Mouse (Mus musculus) MEL (cell line): ENCODE results near the gene Arrb1. TPM values are rescaled to one million over a fixed set of nuclear protein-coding genes. Genes with fewer than 3 reads are reported as not detected.
A peak's percentile ranks its signal among the peaks of the same experiment; 100 is the strongest.

ENCODE experiments used
- DNase-seq: peaks from one replicate; pipeline ENCODE4 v3.0.0; 2011; ENCODE audit warnings: low read depth, low spot score
- H3K27ac ChIP-seq: 2 replicates; pipeline ENCODE4 v1.5.1; 2012; ENCODE audit warnings: low read depth, mild to moderate bottlenecking, control low read depth, low read length, moderate library complexity; ENCODE audit not compliant: control insufficient read depth
- H3K27me3 ChIP-seq, 2 experiments: fragments of 150-350 bp in 1 of 2; sonication (generic) in 1 of 2; 2 replicates each; pipeline ENCODE4 v1.6.1; 2012; ENCODE audit warnings: low read length in 2 of 2, mild to moderate bottlenecking in 2 of 2, improper control_type of control experiment in 1 of 2, moderate library complexity in 1 of 2; ENCODE audit not compliant: insufficient read depth in 2 of 2, control insufficient read depth in 1 of 2
- H3K36me3 ChIP-seq, 2 experiments: 2 replicates each; pipeline ENCODE4 v1.6.1; 2012 to 2014; ENCODE audit warnings: low read length in 2 of 2, improper control_type of control experiment in 1 of 2, inconsistent platforms in 1 of 2, mild to moderate bottlenecking in 1 of 2; ENCODE audit not compliant: insufficient read depth in 2 of 2, control insufficient read depth in 1 of 2
- H3K4me1 ChIP-seq, 2 experiments: fragments of 150-350 bp in 1 of 2; sonication (generic) in 1 of 2; 2 replicates each; pipeline ENCODE4 v1.6.1; 2012; ENCODE audit warnings: low read length in 2 of 2, improper control_type of control experiment in 1 of 2, mild to moderate bottlenecking in 1 of 2; ENCODE audit not compliant: insufficient read depth in 2 of 2, control insufficient read depth in 1 of 2
- H3K4me3 ChIP-seq, 2 experiments: fragments of 150-350 bp in 1 of 2; sonication (generic) in 1 of 2; 2 replicates each; pipeline ENCODE4 v1.5.1; 2012; ENCODE audit warnings: low read depth in 2 of 2, low read length in 2 of 2, mild to moderate bottlenecking in 2 of 2, moderate library complexity in 2 of 2, control low read depth in 1 of 2, improper control_type of control experiment in 1 of 2; ENCODE audit not compliant: control insufficient read depth in 1 of 2, insufficient read depth in 1 of 2
- H3K79me2 ChIP-seq: 2 replicates; pipeline ENCODE4 v1.6.1; 2012; ENCODE audit warnings: mild to moderate bottlenecking, low read length, moderate library complexity; ENCODE audit not compliant: control insufficient read depth, poor library complexity, insufficient read depth
- H3K9ac ChIP-seq: 2 replicates; pipeline ENCODE4 v1.6.1; 2012; ENCODE audit warnings: low read depth, mild to moderate bottlenecking, control low read depth, low read length, moderate library complexity; ENCODE audit not compliant: control insufficient read depth, poor library complexity, severe bottlenecking
- H3K9me3 ChIP-seq: fragments of 150-350 bp; sonication (generic); replicated peaks from 2 replicates; pipeline ENCODE4 v1.6.1; 2012; ENCODE audit warnings: mild to moderate bottlenecking, low read length, improper control_type of control experiment, moderate library complexity; ENCODE audit not compliant: insufficient read depth
- BHLHE40 ChIP-seq: IDR thresholded peaks from 2 replicates; pipeline ENCODE4 v1.6.1; 2012; ENCODE audit warnings: low read depth, mild to moderate bottlenecking, inconsistent platforms, low read length, improper control_type of control experiment, borderline replicate concordance
- CHD1 ChIP-seq: IDR thresholded peaks from 2 replicates; pipeline ENCODE4 v1.6.1; 2012; ENCODE audit warnings: low read depth, mild to moderate bottlenecking, inconsistent platforms, low read length, improper control_type of control experiment
- ETS1 ChIP-seq: IDR thresholded peaks from 2 replicates; pipeline ENCODE4 v1.6.1; 2012; ENCODE audit warnings: low read depth, mild to moderate bottlenecking, inconsistent platforms, low read length, improper control_type of control experiment, moderate library complexity
- JUND ChIP-seq: IDR thresholded peaks from 2 replicates; pipeline ENCODE4 v1.6.1; 2011; ENCODE audit warnings: low read depth, mild to moderate bottlenecking, improper control_type of control experiment, low read length
- MAFK ChIP-seq: IDR thresholded peaks from 2 replicates; pipeline ENCODE4 v1.6.1; 2011; ENCODE audit warnings: low read depth, mild to moderate bottlenecking, low read length, improper control_type of control experiment, borderline replicate concordance
- MAZ ChIP-seq: IDR thresholded peaks from 2 replicates; pipeline ENCODE4 v1.6.1; 2012; ENCODE audit warnings: low read depth, mild to moderate bottlenecking, inconsistent platforms, low read length, improper control_type of control experiment
- MEF2A ChIP-seq: IDR thresholded peaks from 2 replicates; pipeline ENCODE4 v1.6.1; 2014; ENCODE audit warnings: low read depth, mild to moderate bottlenecking, inconsistent platforms, low read length, improper control_type of control experiment; ENCODE audit not compliant: poor library complexity, insufficient replicate concordance, severe bottlenecking; ENCODE audit errors: extremely low read depth
- MYC ChIP-seq: IDR thresholded peaks from 2 replicates; pipeline ENCODE4 v1.6.1; 2011; ENCODE audit warnings: low read depth, mild to moderate bottlenecking, low read length, improper control_type of control experiment, moderate library complexity
- NELFE ChIP-seq: IDR thresholded peaks from 2 replicates; pipeline ENCODE4 v1.6.1; 2011; ENCODE audit warnings: low read depth, low read length, improper control_type of control experiment
- POLR2A ChIP-seq, 2 experiments: IDR thresholded peaks; 2 replicates each; pipeline ENCODE4 v1.6.1; 2011 to 2012; ENCODE audit warnings: low read length in 2 of 2, mild to moderate bottlenecking in 2 of 2, control low read depth in 1 of 2, improper control_type of control experiment in 1 of 2, low read depth in 1 of 2, moderate library complexity in 1 of 2; ENCODE audit not compliant: control insufficient read depth in 1 of 2, insufficient read depth in 1 of 2, poor library complexity in 1 of 2
- RAD21 ChIP-seq: IDR thresholded peaks from 2 replicates; pipeline ENCODE4 v1.6.1; 2011; ENCODE audit warnings: mild to moderate bottlenecking, low read depth, low read length, improper control_type of control experiment
- RCOR1 ChIP-seq: IDR thresholded peaks from 2 replicates; pipeline ENCODE4 v1.6.1; 2012; ENCODE audit warnings: low read depth, mild to moderate bottlenecking, inconsistent platforms, low read length, improper control_type of control experiment
- SIN3A ChIP-seq: IDR thresholded peaks from 2 replicates; pipeline ENCODE4 v1.6.1; 2012; ENCODE audit warnings: low read length, improper control_type of control experiment, inconsistent platforms
- SMC3 ChIP-seq: IDR thresholded peaks from 2 replicates; pipeline ENCODE4 v1.6.1; 2011; ENCODE audit warnings: low read depth, low read length, improper control_type of control experiment
- TAL1 ChIP-seq: IDR thresholded peaks from 2 replicates; pipeline ENCODE4 v1.6.1; 2012; ENCODE audit warnings: mild to moderate bottlenecking, inconsistent platforms, low read length, moderate library complexity, mixed read lengths
- TCF12 ChIP-seq: IDR thresholded peaks from 2 replicates; pipeline ENCODE4 v1.6.1; 2014; ENCODE audit warnings: low read depth, mild to moderate bottlenecking, inconsistent platforms, low read length, improper control_type of control experiment, moderate library complexity
- UBTF ChIP-seq: IDR thresholded peaks from 2 replicates; pipeline ENCODE4 v1.6.1; 2012; ENCODE audit warnings: low read depth, mild to moderate bottlenecking, inconsistent platforms, low read length, improper control_type of control experiment, moderate library complexity, borderline replicate concordance; ENCODE audit not compliant: insufficient read depth
- ZC3H11A ChIP-seq: IDR thresholded peaks from 2 replicates; pipeline ENCODE4 v1.6.1; 2012; ENCODE audit warnings: low read depth, mild to moderate bottlenecking, inconsistent platforms, low read length, improper control_type of control experiment
- ZKSCAN1 ChIP-seq: IDR thresholded peaks from 2 replicates; pipeline ENCODE4 v1.6.1; 2012; ENCODE audit warnings: low read depth, mild to moderate bottlenecking, inconsistent platforms, low read length, improper control_type of control experiment, moderate library complexity
- ZNF384 ChIP-seq: IDR thresholded peaks from 2 replicates; pipeline ENCODE4 v1.6.1; 2012; ENCODE audit warnings: low read depth, mild to moderate bottlenecking, inconsistent platforms, low read length, improper control_type of control experiment
- polyA plus RNA-seq, 2 experiments: library from polyadenylated mRNA; stranded (reverse) in 1 of 2; unstranded in 1 of 2; fragments of >175 nt in 1 of 2; fragments of >200 nt in 1 of 2; gene quantifications; 2 replicates each; pipeline versions ENCODE4 v1.2.1 to v1.2.4; 2012; ENCODE audit warnings: low replicate concordance in 2 of 2, low read depth in 1 of 2; ENCODE audit not compliant: insufficient read length in 2 of 2, insufficient read depth in 1 of 2, missing spikeins in 1 of 2
- total RNA-seq: library from RNA; depleted of rRNA; stranded (reverse); fragments of 300-350 nt; gene quantifications from 2 replicates; pipeline ENCODE4 v1.2.3, GENCODE M21; 2012

The Arrb1 gene
- total and polyA plus RNA-seq, 3 experiments, result 27.0 to 67.7 (median 62.7) TPM

DNA sequence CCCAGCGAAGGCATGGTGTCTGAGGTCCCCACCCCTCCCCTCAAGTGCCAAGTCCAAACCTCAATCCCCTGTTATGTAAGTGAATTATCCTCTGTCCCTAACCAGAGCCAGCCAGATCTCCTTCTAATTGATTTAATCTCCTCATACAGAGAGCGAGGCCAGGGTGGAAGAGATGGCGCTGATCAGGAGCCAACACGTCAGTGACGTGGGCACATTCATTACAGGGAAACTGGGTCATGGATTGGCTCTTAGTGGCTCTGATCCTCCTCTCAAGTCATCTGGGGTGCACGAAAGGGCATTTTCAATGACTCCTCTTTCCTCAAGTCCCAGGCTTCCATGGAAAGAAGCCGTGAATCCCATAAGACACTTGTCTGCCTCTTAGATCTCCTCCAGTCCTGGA, 109.4 kb downstream of the Arrb1 start:
- Histone ChIP-seq H3K36me3 (peaks cover 0 to 13% of the 10 kb centered on the region in 2 experiments; a peak in 2 of 4 replicates), H3K4me1 (peaks cover 3 to 13% of the 10 kb centered on the region in 2 experiments; a peak in 2 of 4 replicates), H3K27me3 (no peaks in the 10 kb centered on the region; a peak in 1 of 4 replicates), H3K27ac (no peak overlapping the region), H3K9ac (no peak overlapping the region), H3K4me3 (no peak overlapping the region), H3K9me3 (no peaks in the 10 kb centered on the region), H3K79me2 (no peaks in the 10 kb centered on the region)
- TF ChIP-seq MAZ (no peak), TAL1 (no peak), ETS1 (no peak), SMC3 (no peak), ZKSCAN1 (no peak), UBTF (no peak), MAFK (no peak), TCF12 (no peak), SIN3A (no peak), MEF2A (no peak), ZC3H11A (no peak), RCOR1 (no peak)
- no peak for DNase-seq

DNA sequence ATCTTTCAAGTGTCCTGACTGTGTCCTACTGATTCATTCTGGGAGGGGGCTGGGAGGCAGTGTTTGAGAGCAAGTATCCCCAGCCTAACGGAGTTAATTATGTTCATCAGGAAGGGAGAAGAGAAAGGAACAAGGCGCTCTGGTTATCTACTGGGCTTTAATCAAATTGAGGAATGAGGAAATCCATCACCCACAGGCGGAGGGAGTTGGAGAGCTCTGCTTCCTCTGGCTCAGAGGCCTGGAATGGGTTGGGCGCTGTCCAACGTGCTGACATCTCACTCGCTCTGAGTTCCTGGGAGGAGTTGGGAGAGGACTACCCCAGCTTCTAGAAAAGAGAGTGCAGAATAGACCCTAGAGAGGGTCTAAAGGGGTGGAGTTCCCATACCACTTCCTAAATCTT, 113.4 kb downstream of the Arrb1 start:
- peaks cover 2 to 5% of the 10 kb centered on the region in 2 experiments for H3K27me3 ChIP-seq

DNA sequence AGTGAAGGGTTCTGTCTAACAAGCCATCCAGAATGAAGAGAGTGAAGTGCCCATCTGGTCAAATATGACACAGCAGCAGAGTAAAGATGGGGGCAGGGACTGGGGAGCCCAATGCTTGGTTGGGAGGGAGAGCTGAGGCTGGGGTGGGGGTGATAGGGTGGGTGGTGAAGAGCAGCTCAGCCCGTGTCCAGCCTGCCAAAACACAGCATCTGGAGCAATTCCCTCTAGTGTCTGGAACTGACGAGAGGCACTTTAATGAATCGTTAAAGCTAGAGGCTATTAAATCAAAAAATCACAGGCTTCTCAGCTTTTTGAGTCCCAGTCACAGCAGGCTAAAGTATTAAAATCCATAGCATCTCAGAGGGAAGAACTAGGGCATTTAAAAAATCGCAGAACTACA, 114.3 kb downstream of the Arrb1 start:
- Histone ChIP-seq H3K79me2 (no peaks in the 10 kb centered on the region), H3K9me3 (no peaks in the 10 kb centered on the region), H3K9ac (no peak overlapping the region), H3K27ac (no peak overlapping the region), H3K4me3 (no peak overlapping the region), H3K4me1 (no peaks in the 10 kb centered on the region), H3K27me3 (peaks cover 2 to 5% of the 10 kb centered on the region in 2 experiments), H3K36me3 (no peaks in the 10 kb centered on the region)
- DNase-seq, result no peak
- TF ChIP-seq ZKSCAN1, result no peak
- no peak for TF ChIP-seq ZC3H11A
- no peak for TF ChIP-seq CHD1
- no peak for TF ChIP-seq POLR2A (IDR thresholded peaks at IDR 0.05; ENCODE audit: control insufficient read depth in 1 of 2, insufficient read depth in 1 of 2, low read depth in 1 of 2, low read length in 2 of 2, poor library complexity in 1 of 2)
- no peak for TF ChIP-seq JUND

More for the DNA sequence above, 113.4 kb downstream of the Arrb1 start:
- Histone ChIP-seq H3K36me3 (no peaks in the 10 kb centered on the region), H3K4me1 (no peaks in the 10 kb centered on the region)
- TF ChIP-seq MYC (no peak), ZNF384 (no peak), RAD21 (no peak), NELFE (no peak), BHLHE40 (no peak), JUND (no peak), TCF12 (no peak)
- TF ChIP-seq, all 39 proteins: peak for 0
- Histone ChIP-seq H3K79me2 (no peaks in the 10 kb centered on the region), H3K4me3 (no peak overlapping the region), H3K9me3 (no peaks in the 10 kb centered on the region), H3K9ac (no peak overlapping the region), H3K27ac (no peak overlapping the region)
- DNase-seq, result peak; percentile 48
